Mouse (Mus musculus) cerebellum, adult 9-10 months (tissue): ENCODE results near the gene Cyp4f17.
A peak's percentile ranks its signal among the peaks of the same experiment; 100 is the strongest.
"Not testable (repeated sequence)": the region's sequence is repeated elsewhere in the genome, so short reads cannot be mapped to it uniquely, and the experiment has no call there.

Experiments
- DNase-seq: peaks from one replicate; pipeline ENCODE4 v3.0.0; 2022

The Cyp4f17 gene

GRCm38 (mm10) chr17:32528408-32529337 lies 22.8 kb downstream of the Cyp4f17 start:
- DNase-seq = peak; percentile 98

GRCm38 (mm10) chr17:32532356-32532755 lies 26.5 kb downstream of the Cyp4f17 start:
- DNase-seq = not testable (repeated sequence)

GRCm38 (mm10) chr17:32534068-32534467 lies 28.2 kb downstream of the Cyp4f17 start:
- DNase-seq = no peak

- DNase-seq = peak; percentile 90
These were observed 30.4 kb downstream of the Cyp4f17 start, which contains the start of gene Cyp4f16 for GRCm38 (mm10) chr17:32536051-32536866. Cyp4f16 (plus strand) TSS chr17:32536558.

GRCm38 (mm10) chr17:32536867-32537250 lies 31.0 kb downstream of the Cyp4f17 start:
- DNase-seq = peak; percentile 45

- DNase-seq = not testable (repeated sequence)
These were observed 38.9 kb downstream of the Cyp4f17 start for GRCm38 (mm10) chr17:32544792-32545191.

- not testable (repeated sequence) for DNase-seq
These were observed 44.5 kb downstream of the Cyp4f17 start for GRCm38 (mm10) chr17:32550377-32550776.

- peak; percentile 96 for DNase-seq
These were observed 45.3 kb downstream of the Cyp4f17 start for GRCm38 (mm10) chr17:32550900-32551770.

- not testable (repeated sequence) for DNase-seq
These were observed 47.2 kb downstream of the Cyp4f17 start for GRCm38 (mm10) chr17:32553016-32553415.

GRCm38 (mm10) chr17:32554368-32554767 lies 48.5 kb downstream of the Cyp4f17 start:
- not testable (repeated sequence) for DNase-seq

GRCm38 (mm10) chr17:32563301-32563700 lies 57.5 kb downstream of the Cyp4f17 start:
- DNase-seq = not testable (repeated sequence)

- not testable (repeated sequence) for DNase-seq
These were observed 67.4 kb downstream of the Cyp4f17 start for GRCm38 (mm10) chr17:32573286-32573685.

GRCm38 (mm10) chr17:32577496-32578186 lies 71.8 kb downstream of the Cyp4f17 start:
- no peak for DNase-seq
